Mouse (Mus musculus) left cerebral cortex, adult 11 months (tissue): Measurements from ENCODE around the gene Olfr1339.

Experiments used
- DNase-seq: peaks from one replicate; pipeline ENCODE4 v3.0.0; 2022; ENCODE audit warnings: low spot score

Gene Olfr1339

DNA sequence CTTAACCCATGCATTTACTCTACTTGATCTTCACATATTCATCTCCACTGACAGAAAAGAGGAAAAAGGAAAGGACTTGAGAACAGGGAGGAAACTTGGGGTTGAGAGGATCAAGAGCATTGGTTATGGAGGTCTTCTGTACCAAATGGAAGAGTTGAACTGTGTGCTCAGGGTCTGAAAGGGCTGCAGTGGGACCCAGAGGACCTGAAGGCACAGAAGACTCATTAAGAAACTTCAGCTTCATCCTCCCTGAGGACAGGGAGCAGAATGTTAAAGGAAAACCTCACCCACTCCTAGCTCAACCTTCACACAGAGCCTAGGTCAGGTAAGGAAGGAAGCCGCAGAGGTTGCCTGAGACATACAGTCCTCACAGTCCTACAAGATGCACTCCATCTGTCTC, at the start of gene Olfr1339:
Gene Olfr1339, plus strand, starts transcription at position 301 of the 400 bp plus-strand sequence.
- DNase-seq, result no peak

- DNase-seq, result no peak
Observed at GRCm38 (mm10) chr4:118687086-118687485, 44.9 kb upstream of the Olfr1339 start.

- DNase-seq, result no peak
Observed at GRCm38 (mm10) chr4:118692412-118692973, 39.5 kb upstream of the Olfr1339 start, which contains the start of gene Olfr1342. Gene Olfr1342, minus strand, starts transcription at chr4:118692756.

DNA sequence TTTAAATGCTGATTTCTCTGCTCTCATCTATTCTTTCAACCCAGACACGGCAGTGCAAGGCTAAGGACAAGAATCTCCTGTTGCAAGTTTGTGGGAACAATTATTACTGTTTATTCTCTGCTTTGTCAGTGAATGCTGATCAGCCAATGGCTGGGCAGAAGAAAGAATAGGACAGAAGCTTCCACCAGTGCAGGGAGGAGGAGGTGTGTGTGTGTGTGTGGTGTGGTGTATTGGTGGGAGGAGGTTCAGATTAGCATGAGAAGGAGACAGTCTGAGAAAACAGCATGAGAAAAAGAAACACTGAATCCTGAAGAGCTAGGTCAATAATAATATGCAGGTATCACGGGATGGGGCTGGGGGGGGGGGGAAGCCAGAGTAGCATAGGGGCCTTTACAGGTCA, 38.2 kb upstream of the Olfr1339 start:
- no peak for DNase-seq

DNA sequence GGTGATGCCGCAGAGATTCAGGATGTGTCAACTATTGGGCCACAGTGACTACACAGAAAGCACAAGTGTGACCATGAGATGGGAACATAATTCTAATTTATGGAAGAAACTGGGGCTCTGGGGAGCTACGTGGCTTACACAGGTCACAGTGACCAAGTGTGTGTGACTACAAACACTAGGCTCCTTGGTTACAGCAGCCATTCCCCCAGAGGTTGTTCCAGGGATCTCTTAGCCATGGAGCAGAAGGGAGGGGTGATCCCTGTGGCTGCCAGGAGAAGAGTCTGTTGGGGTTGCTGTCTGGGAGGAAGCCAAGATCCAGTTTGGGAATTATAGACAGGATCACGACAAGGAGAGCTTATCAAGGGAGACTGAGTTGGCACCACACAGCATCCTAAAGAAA, 28.8 kb upstream of the Olfr1339 start, which contains the start of gene Olfr1341:
Gene Olfr1341, plus strand, starts transcription at position 301 of the 400 bp plus-strand sequence.
- DNase-seq, result no peak

- no peak for DNase-seq
Observed at GRCm38 (mm10) chr4:118708086-118708485, 23.9 kb upstream of the Olfr1339 start.

- DNase-seq, result no peak
Observed at GRCm38 (mm10) chr4:118711656-118712055, 20.3 kb upstream of the Olfr1339 start.

GRCm38 (mm10) chr4:118719838-118720237, 12.1 kb upstream of the Olfr1339 start, which contains the start of gene Olfr1340:
Gene Olfr1340, plus strand, starts transcription at chr4:118720138.
- no peak for DNase-seq

GRCm38 (mm10) chr4:118721742-118722483, 10.1 kb upstream of the Olfr1339 start:
- DNase-seq, result peak; percentile 1

- no peak for DNase-seq
Observed at GRCm38 (mm10) chr4:118739574-118739973, 7.6 kb downstream of the Olfr1339 start.

DNA sequence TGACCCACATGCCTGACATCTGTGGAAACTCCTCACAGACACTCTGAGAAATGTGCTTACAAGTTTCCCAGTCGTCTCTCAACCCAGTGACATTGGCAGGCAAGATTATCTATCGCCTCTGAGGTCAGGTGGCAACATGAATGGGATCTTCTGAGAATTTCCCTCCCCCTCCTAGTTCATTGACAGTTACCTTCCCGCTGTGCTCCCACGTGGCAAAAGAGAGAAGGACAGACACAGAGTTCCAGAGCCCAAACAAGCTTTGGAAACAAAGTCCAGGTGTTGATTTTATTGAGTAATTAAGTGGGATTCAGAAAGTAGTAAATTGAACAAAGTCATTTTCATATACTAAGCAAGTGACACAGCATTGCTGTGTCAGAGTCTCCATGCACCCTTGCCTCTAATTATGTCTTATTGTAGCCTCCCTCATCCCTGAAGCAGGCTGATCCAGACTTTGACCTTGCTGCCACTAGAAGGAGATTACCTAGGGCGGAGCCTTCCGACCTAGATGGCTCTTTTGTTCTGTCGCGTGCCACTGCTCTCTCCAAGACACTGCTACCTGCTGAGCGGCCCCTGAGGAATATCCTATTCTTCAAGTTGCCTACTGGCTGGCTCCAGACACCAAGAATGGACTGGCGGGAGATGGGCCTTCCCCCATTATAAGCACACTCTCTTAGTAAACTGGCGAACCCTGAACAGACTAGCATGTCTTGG, 9.2 kb downstream of the Olfr1339 start:
- DNase-seq, result no peak

GRCm38 (mm10) chr4:118741881-118742280, 9.9 kb downstream of the Olfr1339 start:
- DNase-seq, result no peak

DNA sequence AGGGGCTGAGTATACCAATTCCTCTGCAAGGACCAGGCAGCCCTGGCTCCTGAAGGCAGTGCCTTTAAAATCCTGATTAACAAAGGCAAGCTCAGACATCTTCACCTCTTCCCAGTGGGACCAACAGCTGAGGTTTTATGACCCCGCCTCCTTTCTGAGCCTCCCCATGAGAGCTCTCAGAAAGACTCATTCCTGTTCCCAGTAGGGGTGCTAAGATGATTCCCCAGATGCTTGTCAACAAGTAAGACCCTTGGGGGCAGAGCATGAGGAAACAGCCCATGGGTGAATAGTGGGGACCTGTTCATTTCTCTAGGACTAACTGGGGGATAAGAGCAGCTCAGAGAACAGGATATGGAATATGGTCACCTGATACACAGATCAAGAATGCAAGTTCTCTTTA, 26.7 kb downstream of the Olfr1339 start, which contains the start of gene Olfr1338:
Gene Olfr1338, minus strand, starts transcription at position 101 of the 400 bp plus-strand sequence.
- no peak for DNase-seq

- no peak for DNase-seq
Observed at GRCm38 (mm10) chr4:118782486-118782885, 50.5 kb downstream of the Olfr1339 start, which contains the start of gene Olfr1337. Gene Olfr1337, minus strand, starts transcription at chr4:118782586.
